Mouse (Mus musculus) hindbrain, embryonic 10.5 days (tissue): ENCODE data around the gene Dnm2. TPM values are rescaled to one million over a fixed set of nuclear protein-coding genes. Genes with fewer than 3 reads are reported as not detected.
A peak's percentile ranks its signal among the peaks of the same experiment; 100 is the strongest.

ENCODE experiments used
- DNase-seq: peaks from one replicate; pipeline ENCODE4 v3.0.0-alpha.2; 2017; ENCODE audit warnings: low spot score
- H3K27ac ChIP-seq: fragments of 300-500 bp; sonication (generic); 2 replicates; pipeline ENCODE4 v1.5.1; 2016; ENCODE audit warnings: mild to moderate bottlenecking, moderate library complexity
- H3K27me3 ChIP-seq: fragments of 300-500 bp; sonication (generic); 2 replicates; pipeline ENCODE4 v1.6.1; 2016; ENCODE audit warnings: mild to moderate bottlenecking; ENCODE audit not compliant: poor library complexity, insufficient read depth, severe bottlenecking
- H3K36me3 ChIP-seq: fragments of 300-500 bp; sonication (generic); 2 replicates; pipeline ENCODE4 v1.6.1; 2016; ENCODE audit warnings: mild to moderate bottlenecking, moderate library complexity
- H3K4me1 ChIP-seq: fragments of 300-500 bp; sonication (generic); replicated peaks from 2 replicates; pipeline ENCODE4 v1.6.1; 2016; ENCODE audit warnings: mild to moderate bottlenecking
- H3K4me3 ChIP-seq: fragments of 300-500 bp; sonication (generic); 2 replicates; pipeline ENCODE4 v1.5.1; 2016; ENCODE audit warnings: mild to moderate bottlenecking, moderate library complexity
- H3K9me3 ChIP-seq: fragments of 300-500 bp; sonication (generic); 2 replicates; pipeline ENCODE4 v1.6.1; 2016; ENCODE audit warnings: mild to moderate bottlenecking, moderate library complexity
- WGBS: fragments of 180-500 bp; shearing (Covaris S2); methylation state at CpG from one replicate; pipeline ENCODE4 v1.1.7; 2016; 5-methylcytosine and 5-hydroxymethylcytosine counted together
- polyA plus RNA-seq: library from polyadenylated mRNA; unstranded; fragments of >200 nt; fragmentation: Nextera tagmentation; extraction: Ambion mirVana; gene quantifications from 2 replicates; pipeline ENCODE4 v1.2.1, GENCODE M21; 2016

Gene Dnm2
- polyA plus RNA-seq, 1 experiment from 2014 or later: 80.4 TPM

DNA sequence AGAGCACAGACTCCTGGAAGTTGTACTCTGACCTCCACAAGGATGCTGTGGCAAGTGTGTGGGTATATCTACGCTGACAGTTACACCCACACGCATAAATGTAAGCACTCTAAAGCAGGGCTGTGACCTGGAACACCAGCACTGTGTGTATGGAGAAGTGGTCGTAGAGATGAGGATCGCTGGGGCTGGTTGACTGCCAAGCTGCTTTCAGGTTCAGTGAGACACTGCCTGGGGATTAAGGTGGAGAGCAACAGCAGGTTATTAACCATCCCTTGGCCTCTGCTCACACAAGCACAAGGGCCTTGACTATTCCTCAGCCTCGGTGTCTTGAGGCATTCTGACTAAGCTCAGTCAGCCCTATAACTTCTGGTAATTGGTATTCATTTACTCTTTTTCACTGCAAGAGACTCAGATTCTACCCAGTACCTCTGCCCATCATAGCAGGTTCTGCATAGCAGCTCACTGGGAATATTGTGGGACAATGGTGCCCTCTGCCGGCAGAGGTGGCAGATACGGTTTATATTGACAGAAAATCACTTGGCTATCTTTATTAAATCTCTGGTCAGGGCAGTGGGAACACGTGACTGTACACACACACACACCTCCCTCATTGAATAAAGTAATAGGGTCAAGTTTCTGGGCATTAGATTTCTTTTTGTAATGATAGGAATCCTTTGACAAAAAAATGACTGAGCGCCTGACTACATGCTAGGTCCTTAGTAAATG, 15.0 kb upstream of the Dnm2 start:
- no peak overlapping the region for H3K27ac ChIP-seq
- H3K9me3 ChIP-seq: no peaks in the 10 kb centered on the region
- peaks cover 18% of the 10 kb centered on the region for H3K4me1 ChIP-seq
- 37% methylated on average over 9 of the region's 9 CpGs for WGBS
- no peak overlapping the region for H3K4me3 ChIP-seq
- peak; percentile 85 for DNase-seq
- no peaks in the 10 kb centered on the region for H3K27me3 ChIP-seq
- H3K36me3 ChIP-seq: peaks cover 37% of the 10 kb centered on the region

DNA sequence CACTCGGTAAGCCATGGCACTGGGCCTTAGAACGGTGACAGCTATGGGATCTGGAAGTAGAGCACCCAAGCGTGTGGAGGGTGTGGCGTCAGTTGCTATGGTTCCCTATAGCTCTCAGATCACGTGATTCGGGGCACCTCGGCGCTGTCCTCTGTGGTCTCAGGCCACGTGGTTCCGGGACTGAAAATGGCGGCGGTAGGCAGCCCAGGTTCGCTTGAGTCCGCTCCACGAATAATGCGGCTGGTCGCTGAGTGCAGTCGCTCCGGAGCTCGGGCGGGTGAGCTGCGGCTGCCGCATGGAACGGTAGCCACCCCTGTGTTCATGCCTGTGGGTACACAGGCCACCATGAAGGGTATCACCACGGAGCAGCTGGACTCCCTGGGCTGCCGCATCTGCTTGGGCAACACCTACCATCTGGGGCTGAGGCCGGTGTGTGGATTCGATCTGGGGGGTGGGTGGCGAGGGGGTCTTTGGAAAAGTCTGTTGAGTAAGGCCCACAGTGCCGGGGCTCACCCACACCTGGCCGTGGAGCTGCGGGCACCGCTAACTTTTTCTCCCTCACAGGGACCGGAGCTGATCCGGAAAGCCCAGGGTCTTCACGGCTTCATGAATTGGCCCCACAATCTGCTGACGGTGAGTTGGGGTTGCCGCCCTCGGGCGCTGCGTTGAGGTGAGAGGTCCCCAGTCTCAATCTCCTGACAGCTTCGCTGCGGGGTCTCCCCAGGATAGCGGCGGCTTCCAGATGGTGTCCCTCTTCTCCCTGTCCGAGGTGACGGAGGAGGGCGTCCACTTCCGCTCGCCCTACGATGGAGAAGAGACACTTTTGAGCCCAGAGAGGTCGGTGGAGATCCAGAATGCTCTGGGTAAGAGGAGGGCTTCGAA, 12.8 kb upstream of the Dnm2 start, which contains the start of gene Qtrt1:
Gene Qtrt1, plus strand, starts transcription at position 169 of the 882 bp plus-strand sequence.
- H3K27me3 ChIP-seq: no peaks in the 10 kb centered on the region
- peaks cover 35% of the 10 kb centered on the region for H3K36me3 ChIP-seq
- peak within 1 kb of the TSS; percentile 91 for H3K27ac ChIP-seq
- H3K9me3 ChIP-seq: no peaks in the 10 kb centered on the region
- DNase-seq: peak; percentile 88
- H3K4me1 ChIP-seq: peaks cover 18% of the 10 kb centered on the region
- WGBS: 2% methylated on average over 53 of the region's 53 CpGs
- H3K4me3 ChIP-seq: peak within 1 kb of the TSS; percentile 94

DNA sequence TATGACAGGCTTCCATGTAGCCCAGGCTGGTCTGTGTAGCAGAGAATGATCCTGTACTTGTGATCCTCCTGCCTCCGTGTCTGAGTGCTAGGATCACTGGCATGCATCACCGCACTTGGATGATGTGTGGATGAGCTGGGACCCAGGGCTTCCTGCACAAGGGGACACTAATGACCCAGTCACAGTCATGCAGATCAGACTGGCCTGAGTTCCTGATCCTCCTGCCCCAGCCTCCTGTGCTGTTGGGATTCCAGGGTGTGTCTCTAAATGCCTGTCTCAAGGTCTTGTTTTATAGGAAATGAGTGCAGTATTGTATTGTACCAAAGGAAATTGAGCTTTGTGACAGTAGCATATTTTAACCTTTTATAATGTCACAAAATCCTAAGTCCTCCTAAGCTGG, 6.8 kb upstream of the Dnm2 start:
- 0 out of 2 replicates have a peak, but pooled peaks cover 1% of the 10 kb centered on the region for H3K4me1 ChIP-seq
- no peak for DNase-seq
- no peak overlapping the region for H3K27ac ChIP-seq
- H3K9me3 ChIP-seq: no peaks in the 10 kb centered on the region
- H3K36me3 ChIP-seq: peaks cover 85% of the 10 kb centered on the region
- H3K4me3 ChIP-seq: no peak overlapping the region
- no peaks in the 10 kb centered on the region for H3K27me3 ChIP-seq
- 86% methylated on average over 2 of the region's 2 CpGs for WGBS

DNA sequence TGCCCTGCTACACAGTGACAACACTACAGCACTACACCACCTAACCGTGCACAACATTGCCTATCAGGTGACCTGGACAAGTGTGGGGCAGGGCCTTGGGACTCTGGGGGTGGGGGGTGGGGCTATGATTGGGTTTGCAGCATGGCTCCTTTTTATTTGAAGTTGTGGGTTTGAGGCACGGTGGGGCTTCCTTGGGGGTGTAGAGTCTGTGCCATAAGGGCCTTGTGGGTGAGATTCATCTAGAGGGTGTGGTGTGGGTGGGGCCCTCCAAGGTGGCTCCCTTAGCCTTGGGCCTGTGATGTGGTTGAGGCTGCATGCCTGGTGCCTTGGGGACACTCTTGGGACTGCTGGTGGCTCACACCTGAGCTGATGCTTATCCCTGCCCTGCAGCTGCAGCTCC, 5.1 kb upstream of the Dnm2 start:
- Histone ChIP-seq H3K36me3 (peaks cover 75% of the 10 kb centered on the region), H3K9me3 (no peaks in the 10 kb centered on the region), H3K4me3 (no peak overlapping the region), H3K27ac (no peak overlapping the region), H3K27me3 (no peaks in the 10 kb centered on the region), H3K4me1 (0 out of 2 replicates have a peak, but pooled peaks cover 4% of the 10 kb centered on the region)
- 91% methylated on average over 2 of the region's 2 CpGs for WGBS
- no peak for DNase-seq

- peak overlapping the region; percentile 90 for H3K27ac ChIP-seq
- no peaks in the 10 kb centered on the region for H3K27me3 ChIP-seq
- H3K36me3 ChIP-seq: peaks cover 17% of the 10 kb centered on the region
- peaks cover 25% of the 10 kb centered on the region for H3K4me1 ChIP-seq
- no peak for DNase-seq
- WGBS: 16% methylated on average over 6 of the region's 6 CpGs
- H3K9me3 ChIP-seq: no peaks in the 10 kb centered on the region
- H3K4me3 ChIP-seq: peak overlapping the region; percentile 94
These were observed 843 bp downstream of the Dnm2 start for GRCm38 (mm10) chr9:21425556-21425945.

GRCm38 (mm10) chr9:21426013-21426412, 1.3 kb downstream of the Dnm2 start:
- WGBS: 44% methylated on average over 1 of the region's 1 CpGs
- peak overlapping the region; percentile 90; the same call in 1 of the 2 replicates for H3K27ac ChIP-seq

DNA sequence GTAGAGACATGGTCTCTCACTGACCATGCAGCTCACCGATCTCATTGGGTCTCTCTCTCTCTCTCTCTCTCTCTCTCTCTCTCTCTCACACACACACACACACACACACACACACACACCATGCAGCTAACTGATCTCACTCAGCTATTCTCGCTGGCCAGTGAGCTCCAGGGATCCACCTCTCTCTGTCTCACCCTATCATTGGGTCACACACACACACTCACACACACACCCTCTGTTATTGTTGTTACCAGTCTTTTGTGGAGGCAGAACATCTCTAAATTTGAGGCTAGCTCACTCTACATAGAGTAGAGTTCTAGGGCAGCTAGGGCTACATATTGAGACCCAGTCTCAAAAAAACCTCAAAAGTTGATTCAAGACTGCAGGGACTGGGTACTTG, 1.8 kb downstream of the Dnm2 start:
- DNase-seq: no peak
- Histone ChIP-seq H3K27ac (no peak overlapping the region), H3K4me3 (peak overlapping the region; percentile 94), H3K36me3 (peaks cover 8% of the 10 kb centered on the region), H3K9me3 (no peaks in the 10 kb centered on the region), H3K27me3 (no peaks in the 10 kb centered on the region), H3K4me1 (peaks cover 25% of the 10 kb centered on the region)
- WGBS: 79% methylated on average over 2 of the region's 2 CpGs

More at GRCm38 (mm10) chr9:21426013-21426412, 1.3 kb downstream of the Dnm2 start:
- peaks cover 13% of the 10 kb centered on the region for H3K36me3 ChIP-seq
- H3K4me1 ChIP-seq: peaks cover 25% of the 10 kb centered on the region
- peak overlapping the region; percentile 94 for H3K4me3 ChIP-seq
- H3K9me3 ChIP-seq: no peaks in the 10 kb centered on the region
- no peaks in the 10 kb centered on the region for H3K27me3 ChIP-seq
- DNase-seq: no peak

- H3K27ac ChIP-seq: no peak overlapping the region
- H3K9me3 ChIP-seq: no peaks in the 10 kb centered on the region
- WGBS: 91% methylated on average over 2 of the region's 2 CpGs
- H3K4me3 ChIP-seq: no peak overlapping the region
- DNase-seq: no peak
- H3K36me3 ChIP-seq: no peaks in the 10 kb centered on the region
- peaks cover 25% of the 10 kb centered on the region for H3K4me1 ChIP-seq
- no peaks in the 10 kb centered on the region for H3K27me3 ChIP-seq
These were observed 3.1 kb downstream of the Dnm2 start for GRCm38 (mm10) chr9:21427773-21428172.

DNA sequence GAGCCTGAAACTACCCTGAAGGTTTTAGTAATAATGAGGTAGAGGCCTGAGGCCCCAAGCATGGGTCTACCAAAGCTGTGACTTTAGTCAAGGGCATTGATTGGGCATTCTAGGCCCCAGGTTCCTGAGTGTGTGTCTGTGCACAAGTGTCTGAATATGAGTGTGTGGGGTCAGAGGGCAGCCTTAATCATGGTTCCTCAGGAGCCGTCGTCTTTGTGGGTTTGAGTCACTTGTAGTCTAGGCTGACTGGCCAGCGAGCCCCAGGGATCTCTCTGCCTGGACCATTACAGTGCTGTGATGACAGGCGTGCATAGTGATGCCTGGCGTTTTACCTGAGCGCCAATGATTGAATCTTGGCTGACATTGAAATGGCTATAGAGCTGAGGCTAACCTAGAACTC, 3.5 kb downstream of the Dnm2 start:
- 0 out of 2 replicates have a peak, but pooled peaks cover under 1% of the 10 kb centered on the region for H3K36me3 ChIP-seq
- H3K9me3 ChIP-seq: no peaks in the 10 kb centered on the region
- peaks cover 25% of the 10 kb centered on the region for H3K4me1 ChIP-seq
- no peak overlapping the region for H3K27ac ChIP-seq
- H3K4me3 ChIP-seq: no peak overlapping the region
- DNase-seq: no peak
- no peaks in the 10 kb centered on the region for H3K27me3 ChIP-seq
- 95% methylated on average over 6 of the region's 6 CpGs for WGBS

DNA sequence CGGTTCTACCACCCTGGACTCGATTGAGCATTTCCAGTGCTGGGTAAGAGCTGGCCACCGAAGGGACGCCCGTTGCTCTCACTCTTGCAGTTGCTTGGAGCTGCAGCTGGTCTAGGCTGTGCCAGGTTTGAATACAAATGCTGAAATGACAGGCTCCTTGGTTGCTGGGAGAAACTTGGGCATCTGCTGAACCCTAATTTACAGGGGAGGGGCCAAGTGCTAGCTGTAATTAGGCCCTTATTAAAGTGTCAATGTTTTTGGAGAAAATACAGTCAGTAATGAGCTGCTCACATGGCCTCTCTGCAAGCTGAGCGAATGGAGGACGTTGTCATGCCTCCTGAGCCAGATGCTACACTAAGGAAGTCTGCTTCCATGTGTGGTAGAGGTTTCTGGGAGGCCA, 6.0 kb downstream of the Dnm2 start:
- Histone ChIP-seq H3K36me3 (0 out of 2 replicates have a peak, but pooled peaks cover 4% of the 10 kb centered on the region), H3K9me3 (no peaks in the 10 kb centered on the region), H3K4me3 (no peak overlapping the region), H3K27me3 (no peaks in the 10 kb centered on the region), H3K27ac (no peak overlapping the region), H3K4me1 (peaks cover 19% of the 10 kb centered on the region)
- DNase-seq: no peak
- WGBS: 88% methylated on average over 7 of the region's 7 CpGs

DNA sequence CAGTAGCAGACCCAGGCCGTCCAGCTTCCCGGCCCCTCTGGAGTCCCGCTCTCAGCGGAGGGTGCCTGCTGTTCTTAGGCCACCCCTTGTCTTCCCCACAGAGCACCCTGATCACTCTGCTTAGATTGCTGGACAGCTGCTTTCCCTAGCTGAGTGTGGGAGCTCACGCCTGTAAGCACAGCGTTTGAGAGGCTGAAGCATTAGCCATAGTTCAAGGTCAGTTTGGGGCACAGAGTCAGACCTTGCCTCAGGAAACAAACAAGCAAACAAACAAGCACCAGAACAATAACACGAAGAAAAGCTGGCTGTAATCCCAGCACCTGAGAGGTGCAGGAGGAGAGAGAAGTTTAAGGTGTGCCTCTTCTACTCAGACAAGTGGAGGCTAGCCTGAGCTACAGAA, 7.4 kb downstream of the Dnm2 start:
- Histone ChIP-seq H3K9me3 (no peaks in the 10 kb centered on the region), H3K4me1 (peaks cover 9% of the 10 kb centered on the region; the same call in 1 of the 2 replicates), H3K27ac (no peak overlapping the region), H3K36me3 (0 out of 2 replicates have a peak, but pooled peaks cover 4% of the 10 kb centered on the region), H3K27me3 (no peaks in the 10 kb centered on the region), H3K4me3 (no peak overlapping the region)
- no peak for DNase-seq
- 87% methylated on average over 7 of the region's 7 CpGs for WGBS

- no peak overlapping the region for H3K4me3 ChIP-seq
- H3K27me3 ChIP-seq: no peaks in the 10 kb centered on the region
- 0 out of 2 replicates have a peak, but pooled peaks cover 4% of the 10 kb centered on the region for H3K36me3 ChIP-seq
- 94% methylated on average over 8 of the region's 8 CpGs for WGBS
- no peak for DNase-seq
- H3K27ac ChIP-seq: no peak overlapping the region
- H3K4me1 ChIP-seq: peaks cover 2% of the 10 kb centered on the region; the same call in 1 of the 2 replicates
- H3K9me3 ChIP-seq: no peaks in the 10 kb centered on the region
These were observed 9.1 kb downstream of the Dnm2 start for GRCm38 (mm10) chr9:21433766-21434165.

DNA sequence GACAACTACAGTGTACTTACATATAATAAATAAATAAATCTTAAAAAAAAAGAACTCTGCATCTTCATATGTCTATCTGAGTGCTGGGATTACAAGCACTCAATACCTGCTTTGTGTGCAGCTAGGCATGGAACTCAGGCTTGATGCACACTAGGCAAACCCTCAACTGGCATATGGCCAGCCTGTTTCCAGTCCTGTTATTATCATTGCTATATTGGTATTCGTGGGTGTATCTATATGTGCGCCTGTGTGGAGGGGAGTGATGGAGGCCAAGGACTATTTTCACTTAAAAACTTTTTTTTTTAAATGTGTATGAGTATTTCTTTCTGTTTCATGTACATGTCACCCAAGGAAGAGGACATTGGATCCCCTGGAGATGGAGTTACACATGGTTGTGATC, 9.7 kb downstream of the Dnm2 start:
- H3K4me3 ChIP-seq: no peak overlapping the region
- H3K36me3 ChIP-seq: 0 out of 2 replicates have a peak, but pooled peaks cover 4% of the 10 kb centered on the region
- no peak overlapping the region for H3K27ac ChIP-seq
- DNase-seq: no peak
- 94% methylated on average over 2 of the region's 2 CpGs for WGBS
- peaks cover 2% of the 10 kb centered on the region; the same call in 1 of the 2 replicates for H3K4me1 ChIP-seq
- H3K27me3 ChIP-seq: no peaks in the 10 kb centered on the region
- no peaks in the 10 kb centered on the region for H3K9me3 ChIP-seq
